Mouse (Mus musculus): ENCODE results near the gene Lamc1. TPM values are rescaled to one million over a fixed set of nuclear protein-coding genes. Genes with fewer than 3 reads are reported as not detected.

Gene Lamc1
- polyA plus RNA-seq (2015; fragmentation: Nextera tagmentation; extraction: Ambion mirVana), result 101 and 106 TPM in 2 replicates

GRCm38 (mm10) chr1:153332444-153333295 lies at the start of gene Lamc1:
Gene Lamc1 (minus strand): TSS chr1:153332786.
- no peak for TF ChIP-seq EP300 (IDR thresholded peaks at IDR 0.05)
- TF ChIP-seq CTCF (IDR thresholded peaks at IDR 0.05), result no peak; the same call in 1 of the 2 replicates

DNA sequence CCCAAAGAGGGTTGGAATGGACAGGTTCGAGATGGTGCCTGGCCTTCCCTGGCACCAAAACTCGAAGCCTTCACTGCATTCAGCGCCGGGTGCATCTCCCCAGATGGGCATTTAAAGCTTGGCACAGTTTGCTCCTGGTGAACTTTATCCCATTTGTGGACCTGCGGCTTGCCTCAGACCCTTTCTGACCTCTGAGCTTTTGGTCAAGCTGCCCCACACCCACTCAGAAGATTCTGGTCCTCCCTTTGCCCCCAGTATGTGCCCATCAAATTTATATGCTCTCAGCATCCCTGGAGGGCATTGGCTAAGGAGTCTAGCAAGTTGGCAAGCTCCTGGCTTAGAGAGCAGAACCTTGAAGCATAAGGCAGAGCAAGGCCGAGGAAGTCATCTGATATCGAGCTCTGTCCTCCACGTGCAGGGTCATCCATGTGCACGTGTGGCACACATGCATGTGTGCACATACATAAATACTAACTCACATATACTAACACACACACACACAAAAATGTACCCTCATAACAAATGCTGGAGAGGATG lies 48.2 kb upstream of the Lamc1 start:
- 86% methylated on average over 9 of the region's 9 CpGs for WGBS

More at GRCm38 (mm10) chr1:153332444-153333295, at the start of gene Lamc1:
- H3K4me1 ChIP-seq (ENCODE audit: insufficient read depth, low read depth, low read length), result peaks cover 9% of the 10 kb centered on the region; the same call in 1 of the 2 replicates
- no peaks in the 10 kb centered on the region for H3K36me3 ChIP-seq (ENCODE audit: insufficient read depth, low read length)
- peak within 1 kb of the TSS; percentile 86 for H3K9ac ChIP-seq (replicated peaks; ENCODE audit: low read depth)
- H3K27me3 ChIP-seq (replicated peaks; ENCODE audit: insufficient read depth, low read length), result no peaks in the 10 kb centered on the region
- peak within 1 kb of the TSS; percentile 95 for H3K27ac ChIP-seq (ENCODE audit: low read length)
- DNase-seq (ENCODE audit: low spot score) (peak; percentile 96), ATAC-seq (peak; percentile 91)
- WGBS, result 3% methylated on average over 35 of the region's 85 CpGs
- peak within 1 kb of the TSS; percentile 89 for H3K4me3 ChIP-seq (ENCODE audit: low read depth, low read length)
- no peaks in the 10 kb centered on the region for H3K9me3 ChIP-seq (ENCODE audit: low read length)
- peak within 1 kb of the TSS; percentile 79 for H3K4me2 ChIP-seq (replicated peaks; ENCODE audit: low read depth, low read length)

GRCm38 (mm10) chr1:153379832-153380231 lies 47.2 kb upstream of the Lamc1 start:
- WGBS, result 68% methylated on average over 5 of the region's 5 CpGs
- Histone ChIP-seq H3K4me2 (replicated peaks; ENCODE audit: low read depth, low read length) (no peak overlapping the region), H3K9me3 (ENCODE audit: low read length) (no peaks in the 10 kb centered on the region), H3K27me3 (replicated peaks; ENCODE audit: insufficient read depth, low read length) (no peaks in the 10 kb centered on the region), H3K4me1 (ENCODE audit: insufficient read depth, low read depth, low read length) (no peaks in the 10 kb centered on the region), H3K9ac (replicated peaks; ENCODE audit: low read depth) (no peak overlapping the region), H3K36me3 (ENCODE audit: insufficient read depth, low read length) (no peaks in the 10 kb centered on the region), H3K4me3 (ENCODE audit: low read depth, low read length) (no peak overlapping the region), H3K27ac (ENCODE audit: low read length) (no peak overlapping the region)
- no peak for TF ChIP-seq CTCF (IDR thresholded peaks at IDR 0.05)
- no peak for TF ChIP-seq EP300 (IDR thresholded peaks at IDR 0.05)
- ATAC-seq, result no peak
- peak; percentile 14 for DNase-seq (ENCODE audit: low spot score)

More for the DNA sequence above, 48.2 kb upstream of the Lamc1 start:
- TF ChIP-seq CTCF (IDR thresholded peaks at IDR 0.05) (no peak), EP300 (IDR thresholded peaks at IDR 0.05) (no peak)
- Histone ChIP-seq H3K9ac (replicated peaks; ENCODE audit: low read depth) (no peak overlapping the region), H3K27ac (ENCODE audit: low read length) (no peak overlapping the region), H3K27me3 (replicated peaks; ENCODE audit: insufficient read depth, low read length) (no peaks in the 10 kb centered on the region), H3K9me3 (ENCODE audit: low read length) (no peaks in the 10 kb centered on the region), H3K4me3 (ENCODE audit: low read depth, low read length) (no peak overlapping the region), H3K36me3 (ENCODE audit: insufficient read depth, low read length) (no peaks in the 10 kb centered on the region), H3K4me2 (replicated peaks; ENCODE audit: low read depth, low read length) (no peak overlapping the region), H3K4me1 (ENCODE audit: insufficient read depth, low read depth, low read length) (no peaks in the 10 kb centered on the region)
- DNase-seq (ENCODE audit: low spot score) (no peak), ATAC-seq (no peak)

DNA sequence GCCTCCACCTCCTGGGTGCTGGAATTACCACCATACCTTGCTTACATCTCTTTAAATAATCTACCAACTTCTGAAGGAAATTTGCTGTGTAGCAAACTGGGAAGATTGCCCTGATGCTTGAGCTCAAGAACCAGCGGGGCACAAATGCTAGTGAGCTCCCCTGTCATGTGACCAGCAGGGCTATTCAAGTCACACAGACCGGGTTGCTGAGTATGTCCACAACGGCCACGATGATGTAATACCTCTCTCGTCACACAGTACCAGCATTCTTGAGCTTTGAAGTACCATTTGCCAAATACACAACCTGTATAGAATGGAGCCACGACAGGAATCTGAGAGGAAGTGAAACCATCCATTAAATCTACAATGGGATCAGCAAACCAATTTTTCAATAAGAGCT lies 46.0 kb upstream of the Lamc1 start:
- WGBS, result 39% methylated on average over 6 of the region's 6 CpGs
- H3K4me3 ChIP-seq (ENCODE audit: low read depth, low read length), result no peak overlapping the region
- no peaks in the 10 kb centered on the region for H3K36me3 ChIP-seq (ENCODE audit: insufficient read depth, low read length)
- H3K27me3 ChIP-seq (replicated peaks; ENCODE audit: insufficient read depth, low read length), result no peaks in the 10 kb centered on the region
- ATAC-seq (peak; percentile 98), DNase-seq (ENCODE audit: low spot score) (peak; percentile 88)
- no peak overlapping the region for H3K27ac ChIP-seq (ENCODE audit: low read length)
- no peak overlapping the region for H3K4me2 ChIP-seq (replicated peaks; ENCODE audit: low read depth, low read length)
- H3K4me1 ChIP-seq (ENCODE audit: insufficient read depth, low read depth, low read length), result no peaks in the 10 kb centered on the region
- TF ChIP-seq CTCF (IDR thresholded peaks at IDR 0.05) (no peak), EP300 (IDR thresholded peaks at IDR 0.05) (peak; percentile 49; the same call in 1 of the 2 replicates)
- H3K9ac ChIP-seq (replicated peaks; ENCODE audit: low read depth), result no peak overlapping the region
- H3K9me3 ChIP-seq (ENCODE audit: low read length), result no peaks in the 10 kb centered on the region

- ATAC-seq (no peak), DNase-seq (ENCODE audit: low spot score) (no peak)
- WGBS, result 47% methylated on average over 6 of the region's 6 CpGs
- TF ChIP-seq EP300 (IDR thresholded peaks at IDR 0.05) (no peak), CTCF (IDR thresholded peaks at IDR 0.05) (no peak)
- Histone ChIP-seq H3K27me3 (replicated peaks; ENCODE audit: insufficient read depth, low read length) (no peaks in the 10 kb centered on the region), H3K9ac (replicated peaks; ENCODE audit: low read depth) (no peak overlapping the region), H3K27ac (ENCODE audit: low read length) (no peak overlapping the region), H3K4me2 (replicated peaks; ENCODE audit: low read depth, low read length) (no peak overlapping the region), H3K36me3 (ENCODE audit: insufficient read depth, low read length) (no peaks in the 10 kb centered on the region), H3K4me3 (ENCODE audit: low read depth, low read length) (no peak overlapping the region), H3K9me3 (ENCODE audit: low read length) (no peaks in the 10 kb centered on the region), H3K4me1 (ENCODE audit: insufficient read depth, low read depth, low read length) (no peaks in the 10 kb centered on the region)
These were observed 43.9 kb upstream of the Lamc1 start for GRCm38 (mm10) chr1:153376446-153376845.

DNA sequence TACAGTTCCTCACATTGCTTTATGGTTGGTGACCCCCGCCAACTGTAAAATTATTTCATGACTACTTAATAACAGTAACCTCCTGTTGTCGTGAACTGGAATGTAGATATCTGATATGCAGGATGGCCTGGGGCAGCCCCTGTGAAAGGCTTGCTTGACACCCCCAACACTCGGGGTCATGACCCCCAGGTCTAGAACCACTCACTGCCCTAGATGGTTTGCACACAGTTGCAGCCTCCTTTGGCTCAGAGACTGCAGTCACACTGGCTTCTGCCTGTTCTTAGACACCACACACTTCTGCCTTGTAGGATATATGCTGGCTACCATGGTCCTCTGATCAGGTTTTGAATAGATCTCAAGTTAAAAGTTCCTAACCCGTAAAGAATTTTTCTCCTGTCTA lies 41.5 kb upstream of the Lamc1 start:
- no peak overlapping the region for H3K9ac ChIP-seq (replicated peaks; ENCODE audit: low read depth)
- H3K4me2 ChIP-seq (replicated peaks; ENCODE audit: low read depth, low read length), result no peak overlapping the region
- no peak for ATAC-seq
- H3K4me3 ChIP-seq (ENCODE audit: low read depth, low read length), result no peak overlapping the region
- H3K27me3 ChIP-seq (replicated peaks; ENCODE audit: insufficient read depth, low read length), result no peaks in the 10 kb centered on the region
- no peak for DNase-seq (ENCODE audit: low spot score)
- no peaks in the 10 kb centered on the region for H3K4me1 ChIP-seq (ENCODE audit: insufficient read depth, low read depth, low read length)
- TF ChIP-seq EP300 (IDR thresholded peaks at IDR 0.05) (no peak), CTCF (IDR thresholded peaks at IDR 0.05) (no peak)
- H3K27ac ChIP-seq (ENCODE audit: low read length), result no peak overlapping the region
- no peaks in the 10 kb centered on the region for H3K9me3 ChIP-seq (ENCODE audit: low read length)
- H3K36me3 ChIP-seq (ENCODE audit: insufficient read depth, low read length), result no peaks in the 10 kb centered on the region
- WGBS, result 82% methylated on average over 4 of the region's 4 CpGs
